Mouse (Mus musculus): ENCODE measurements around the gene Enthd1. TPM values are rescaled to one million over a fixed set of nuclear protein-coding genes. Genes with fewer than 3 reads are reported as not detected.
"Not testable (repeated sequence)": the region's sequence is repeated elsewhere in the genome, so short reads cannot be mapped to it uniquely, and the experiment has no call there.

The Enthd1 gene
- polyA plus RNA-seq, 1 experiment from 2014 or later, result not detected

DNA sequence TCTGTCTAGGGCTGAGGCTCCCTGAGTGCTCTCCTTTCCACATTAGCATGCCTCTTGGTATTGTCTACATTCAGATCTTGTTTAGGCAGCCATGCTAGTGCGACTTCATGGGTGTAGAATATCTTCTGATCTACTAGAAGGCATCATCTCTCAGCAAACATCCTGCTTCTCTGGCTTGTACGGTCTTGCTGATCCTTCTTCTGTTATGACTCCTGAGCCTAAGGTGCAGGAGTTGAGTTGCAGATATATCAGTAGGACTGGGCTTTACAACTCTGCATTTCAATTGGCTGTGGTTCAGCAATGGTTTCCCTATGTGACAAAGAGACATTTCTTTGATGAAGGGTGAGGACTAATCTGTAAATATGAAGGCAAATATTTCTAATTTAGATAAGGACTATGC, 62.2 kb downstream of the Enthd1 start:
- Histone ChIP-seq H3K36me3 (no peaks in the 10 kb centered on the region), H3K4me3 (no peak overlapping the region), H3K9ac (no peak overlapping the region), H3K4me2 (no peak overlapping the region), H3K4me1 (replicated peaks) (no peaks in the 10 kb centered on the region), H3K27me3 (replicated peaks) (peaks cover 13% of the 10 kb centered on the region; the same call in 1 of the 2 replicates), H3K9me3 (replicated peaks) (no peaks in the 10 kb centered on the region), H3K27ac (ENCODE audit: poor library complexity, severe bottlenecking) (no peak overlapping the region)
- 73% methylated on average over 2 of the region's 2 CpGs for whole genome bisulfite sequencing
- no peak for ATAC-seq (ENCODE audit: insufficient number of reproducible peaks, low FRiP score)

- no peak overlapping the region for H3K9ac ChIP-seq
- no peaks in the 10 kb centered on the region for H3K36me3 ChIP-seq
- H3K4me2 ChIP-seq, result no peak overlapping the region
- H3K4me1 ChIP-seq (replicated peaks), result no peaks in the 10 kb centered on the region
- no peak overlapping the region for H3K27ac ChIP-seq (ENCODE audit: poor library complexity, severe bottlenecking)
- ATAC-seq (ENCODE audit: insufficient number of reproducible peaks, low FRiP score), result no peak
- H3K27me3 ChIP-seq (replicated peaks), result peaks cover 13% of the 10 kb centered on the region; the same call in 1 of the 2 replicates
- no peaks in the 10 kb centered on the region for H3K9me3 ChIP-seq (replicated peaks)
- no peak overlapping the region for H3K4me3 ChIP-seq
- 76% methylated on average over 21 of the region's 21 CpGs for WGBS
Observed at GRCm38 (mm10) chr15:80501106-80502096, 63.6 kb downstream of the Enthd1 start.

- Histone ChIP-seq H3K27ac (ENCODE audit: poor library complexity, severe bottlenecking) (no peak overlapping the region), H3K9ac (no peak overlapping the region), H3K4me3 (no peak overlapping the region), H3K9me3 (replicated peaks) (no peaks in the 10 kb centered on the region), H3K27me3 (replicated peaks) (peaks cover 15% of the 10 kb centered on the region; the same call in 1 of the 2 replicates), H3K4me2 (no peak overlapping the region), H3K36me3 (no peaks in the 10 kb centered on the region), H3K4me1 (replicated peaks) (no peaks in the 10 kb centered on the region)
- no peak for ATAC-seq (ENCODE audit: insufficient number of reproducible peaks, low FRiP score)
- 74% methylated on average over 10 of the region's 10 CpGs for WGBS
Observed at GRCm38 (mm10) chr15:80500426-80500825, 64.5 kb downstream of the Enthd1 start.

- H3K4me3 ChIP-seq; H3K9ac ChIP-seq; H3K4me1 ChIP-seq (replicated peaks); H3K4me2 ChIP-seq; H3K9me3 ChIP-seq (replicated peaks); H3K36me3 ChIP-seq; ATAC-seq (ENCODE audit: insufficient number of reproducible peaks, low FRiP score); H3K27ac ChIP-seq (ENCODE audit: poor library complexity, severe bottlenecking): not testable (repeated sequence)
- WGBS, result 74% methylated on average over 3 of the region's 3 CpGs
- H3K27me3 ChIP-seq (replicated peaks), result peaks cover 42% of the 10 kb centered on the region
Observed at GRCm38 (mm10) chr15:80497733-80498132, 67.2 kb downstream of the Enthd1 start.

- H3K27me3 ChIP-seq (replicated peaks), result peaks cover 34% of the 10 kb centered on the region
- ATAC-seq (ENCODE audit: insufficient number of reproducible peaks, low FRiP score), result no peak
- H3K4me3 ChIP-seq, result no peak overlapping the region
- H3K9ac ChIP-seq, result no peak overlapping the region
- H3K4me2 ChIP-seq, result no peak overlapping the region
- no peak overlapping the region for H3K27ac ChIP-seq (ENCODE audit: poor library complexity, severe bottlenecking)
- 53% methylated on average over 4 of the region's 4 CpGs for WGBS
- no peaks in the 10 kb centered on the region for H3K4me1 ChIP-seq (replicated peaks)
- H3K9me3 ChIP-seq (replicated peaks), result peaks cover 3% of the 10 kb centered on the region; the same call in 1 of the 2 replicates
- no peaks in the 10 kb centered on the region for H3K36me3 ChIP-seq
Observed at GRCm38 (mm10) chr15:80491505-80491904, 73.5 kb downstream of the Enthd1 start.

DNA sequence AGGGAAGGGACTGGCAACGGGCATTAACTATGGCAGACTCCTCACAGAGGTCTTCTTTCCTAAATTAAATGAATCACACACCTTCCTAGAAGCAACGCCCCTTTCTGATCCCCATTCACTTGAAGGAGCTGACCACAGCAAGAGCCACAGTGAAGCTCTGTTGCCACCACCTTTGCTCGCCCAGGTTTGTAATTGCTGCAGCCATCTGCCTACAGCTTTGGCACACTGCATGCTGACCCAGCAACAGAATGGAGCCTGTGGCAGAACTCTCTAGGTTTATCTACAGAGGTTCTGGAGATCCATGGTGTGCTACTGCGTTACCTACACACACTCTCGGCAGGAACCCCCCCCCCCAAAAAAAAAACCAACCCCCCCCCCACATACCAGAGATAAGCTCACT, 74.8 kb downstream of the Enthd1 start:
- H3K36me3 ChIP-seq, result no peaks in the 10 kb centered on the region
- no peak overlapping the region for H3K9ac ChIP-seq
- peaks cover 29% of the 10 kb centered on the region for H3K27me3 ChIP-seq (replicated peaks)
- 58% methylated on average over 5 of the region's 5 CpGs for WGBS
- no peak overlapping the region for H3K4me3 ChIP-seq
- H3K9me3 ChIP-seq (replicated peaks), result peaks cover 3% of the 10 kb centered on the region; the same call in 1 of the 2 replicates
- ATAC-seq (ENCODE audit: insufficient number of reproducible peaks, low FRiP score), result no peak
- no peak overlapping the region for H3K4me2 ChIP-seq
- peaks cover 4% of the 10 kb centered on the region for H3K4me1 ChIP-seq (replicated peaks)
- H3K27ac ChIP-seq (ENCODE audit: poor library complexity, severe bottlenecking), result no peak overlapping the region

- peaks cover 15% of the 10 kb centered on the region for H3K27me3 ChIP-seq (replicated peaks)
- 64% methylated on average over 3 of the region's 3 CpGs for WGBS
- no peak overlapping the region for H3K27ac ChIP-seq (ENCODE audit: poor library complexity, severe bottlenecking)
- peaks cover 4% of the 10 kb centered on the region for H3K4me1 ChIP-seq (replicated peaks)
- no peak overlapping the region for H3K4me2 ChIP-seq
- H3K36me3 ChIP-seq, result no peaks in the 10 kb centered on the region
- H3K4me3 ChIP-seq, result no peak overlapping the region
- H3K9ac ChIP-seq, result no peak overlapping the region
- no peak for ATAC-seq (ENCODE audit: insufficient number of reproducible peaks, low FRiP score)
- H3K9me3 ChIP-seq (replicated peaks), result peaks cover 3% of the 10 kb centered on the region; the same call in 1 of the 2 replicates
Observed at GRCm38 (mm10) chr15:80488658-80489057, 76.3 kb downstream of the Enthd1 start.

DNA sequence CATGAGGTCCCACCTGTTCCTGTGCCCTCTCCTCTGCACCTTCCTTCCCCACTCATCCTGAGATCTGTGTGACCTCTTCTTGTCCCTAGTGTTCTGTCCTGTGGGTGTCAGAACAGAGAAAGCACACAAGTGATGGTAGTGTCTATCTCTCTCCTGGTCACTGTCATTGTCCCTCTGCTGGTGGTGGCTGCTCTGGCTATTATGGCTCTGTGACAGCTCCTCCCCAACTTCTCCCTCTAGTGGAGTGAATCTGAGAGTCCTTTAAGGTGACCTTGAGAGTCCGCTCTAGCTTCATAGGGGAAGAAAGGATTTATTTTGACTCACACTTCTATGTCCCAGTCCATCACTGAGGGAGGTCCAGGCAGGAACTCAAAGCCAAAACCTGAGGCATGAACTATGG, 79.4 kb downstream of the Enthd1 start:
- Histone ChIP-seq H3K27me3 (replicated peaks) (0 out of 2 replicates have a peak, but pooled peaks cover 4% of the 10 kb centered on the region), H3K4me2 (no peak overlapping the region), H3K4me1 (replicated peaks) (peaks cover 4% of the 10 kb centered on the region), H3K9me3 (replicated peaks) (no peaks in the 10 kb centered on the region), H3K27ac (ENCODE audit: poor library complexity, severe bottlenecking) (no peak overlapping the region), H3K36me3 (no peaks in the 10 kb centered on the region), H3K4me3 (no peak overlapping the region), H3K9ac (no peak overlapping the region)
- 78% methylated on average over 1 of the region's 1 CpGs for whole genome bisulfite sequencing
- ATAC-seq (ENCODE audit: insufficient number of reproducible peaks, low FRiP score), result no peak

GRCm38 (mm10) chr15:80483041-80483705, 81.8 kb downstream of the Enthd1 start:
- Histone ChIP-seq H3K4me3 (no peak overlapping the region), H3K27me3 (replicated peaks) (0 out of 2 replicates have a peak, but pooled peaks cover 4% of the 10 kb centered on the region), H3K4me1 (replicated peaks) (peaks cover 4% of the 10 kb centered on the region), H3K4me2 (no peak overlapping the region), H3K9me3 (replicated peaks) (no peaks in the 10 kb centered on the region), H3K27ac (ENCODE audit: poor library complexity, severe bottlenecking) (no peak overlapping the region), H3K9ac (no peak overlapping the region), H3K36me3 (no peaks in the 10 kb centered on the region)
- no peak for ATAC-seq (ENCODE audit: insufficient number of reproducible peaks, low FRiP score)
- WGBS, result 72% methylated on average over 9 of the region's 9 CpGs

DNA sequence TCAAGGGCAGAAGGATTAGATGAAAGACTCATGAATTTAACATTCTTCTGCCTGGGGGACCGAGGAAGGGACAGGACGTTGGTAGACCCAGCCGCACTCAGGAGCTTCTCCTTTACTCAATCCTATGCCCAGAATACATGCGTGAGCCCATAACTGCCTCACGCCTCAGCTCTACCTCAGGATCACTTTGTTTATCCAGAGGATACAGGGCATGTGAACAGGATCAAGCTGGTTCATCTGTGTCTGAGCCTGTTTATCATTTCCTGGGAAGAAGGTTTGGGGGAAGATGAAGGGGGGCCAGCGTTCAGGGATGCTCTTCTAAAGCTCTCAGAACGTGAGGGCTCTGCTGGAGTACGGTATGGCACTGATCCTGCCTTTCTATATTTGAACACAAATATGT, 82.6 kb downstream of the Enthd1 start:
- Histone ChIP-seq H3K27me3 (replicated peaks) (no peaks in the 10 kb centered on the region), H3K4me3 (no peak overlapping the region), H3K36me3 (no peaks in the 10 kb centered on the region), H3K4me1 (replicated peaks) (peaks cover 4% of the 10 kb centered on the region), H3K27ac (ENCODE audit: poor library complexity, severe bottlenecking) (no peak overlapping the region), H3K9ac (no peak overlapping the region), H3K9me3 (replicated peaks) (no peaks in the 10 kb centered on the region), H3K4me2 (no peak overlapping the region)
- 68% methylated on average over 8 of the region's 8 CpGs for WGBS
- ATAC-seq (ENCODE audit: insufficient number of reproducible peaks, low FRiP score), result no peak

DNA sequence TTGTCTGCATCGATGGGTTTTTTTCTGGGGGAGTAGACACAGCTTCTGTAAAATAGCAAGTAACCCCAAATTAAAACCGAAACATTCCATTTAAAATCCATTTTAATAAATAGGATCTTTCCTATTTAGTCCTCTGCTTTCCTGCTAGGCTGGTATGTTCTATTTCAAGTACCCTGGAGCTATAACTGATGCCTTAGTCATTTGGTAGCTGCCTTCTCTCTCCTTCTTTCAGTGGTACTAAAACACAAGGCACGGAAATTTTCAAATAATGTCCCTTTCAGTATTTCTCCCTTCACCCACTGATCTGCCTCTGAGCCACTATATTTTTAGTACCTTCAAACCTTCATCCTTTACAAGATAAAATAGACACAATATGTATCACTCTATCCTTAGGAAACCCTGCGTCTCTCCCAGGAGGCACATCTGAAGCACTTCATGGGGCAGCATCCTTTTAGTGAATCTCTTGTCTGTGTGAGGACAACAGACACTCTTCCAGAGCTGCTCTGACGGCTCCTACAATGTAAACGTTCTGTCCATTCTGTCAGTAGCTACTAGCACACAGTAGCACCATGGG, 90.4 kb downstream of the Enthd1 start:
- no peaks in the 10 kb centered on the region for H3K36me3 ChIP-seq
- 75% methylated on average over 6 of the region's 6 CpGs for WGBS
- ATAC-seq (ENCODE audit: insufficient number of reproducible peaks, low FRiP score), result no peak
- peaks cover 7% of the 10 kb centered on the region; the same call in 1 of the 2 replicates for H3K27me3 ChIP-seq (replicated peaks)
- no peak overlapping the region for H3K27ac ChIP-seq (ENCODE audit: poor library complexity, severe bottlenecking)
- no peaks in the 10 kb centered on the region for H3K4me1 ChIP-seq (replicated peaks)
- H3K4me3 ChIP-seq, result no peak overlapping the region
- H3K4me2 ChIP-seq, result no peak overlapping the region
- H3K9ac ChIP-seq, result no peak overlapping the region
- no peaks in the 10 kb centered on the region for H3K9me3 ChIP-seq (replicated peaks)

Measured in heart, embryonic 12.5 days (tissue).